10 mouse cellular contexts compared by ENCODE assay signal in the genomic region with DNA sequence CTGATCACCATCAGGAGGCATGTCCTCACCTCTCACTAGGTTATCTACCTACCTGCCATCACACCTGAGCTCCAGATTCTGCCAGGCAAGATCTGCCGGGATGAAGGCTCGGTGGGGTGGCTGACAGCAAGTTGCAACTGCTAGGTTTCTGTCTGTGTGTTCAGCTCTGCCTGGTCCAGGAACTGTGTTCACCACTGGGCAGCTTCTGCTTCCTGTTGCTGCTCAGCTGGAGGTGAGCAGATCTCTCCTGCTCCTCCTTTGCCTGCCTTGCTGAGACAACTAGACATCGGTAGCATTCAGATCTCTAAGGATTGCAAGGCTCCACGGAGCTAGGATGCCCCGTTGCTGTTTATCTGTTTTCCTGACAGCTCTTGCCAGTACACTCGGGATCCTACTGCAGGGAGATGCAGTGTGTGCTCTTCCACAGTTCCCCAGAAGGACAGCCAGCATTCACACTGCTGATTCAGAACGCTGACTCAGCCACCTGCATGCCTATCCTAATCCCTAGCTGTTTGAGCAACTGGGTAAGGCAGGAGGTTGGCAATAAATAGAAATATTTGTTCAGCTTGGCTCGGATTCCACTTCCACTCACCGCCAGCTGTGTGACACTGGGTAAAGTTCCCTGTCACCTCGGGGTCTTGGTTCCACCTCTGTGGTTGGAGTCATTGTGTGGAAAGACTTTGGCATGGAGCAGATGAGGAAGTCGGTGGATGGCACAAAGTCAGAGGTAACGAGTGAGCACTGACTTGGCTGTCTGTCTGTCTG. TPM values are rescaled to one million over a fixed set of nuclear protein-coding genes. Genes with fewer than 3 reads are reported as not detected.
DNase-seq lines count a peak whose midpoint lies in the region; ATAC-seq and TF ChIP-seq lines count a peak whose summit lies in the region.
"Had no signal": no experiment of that assay in that cellular context is flagged by ENCODE, and none has a peak within 500 bp of the region (broad histone marks: within the 10 kb centered on the region; RNA-seq: fewer than 3 reads in every experiment).

No protein-coding gene starts in this region.

- no peaks in the 10 kb centered on the region for H3K4me1 ChIP-seq in intestine, postnatal 0 days (replicated peaks; ENCODE audit: control insufficient read depth, insufficient read depth, low read length)
- peaks cover 11% of the 10 kb centered on the region for H3K4me1 ChIP-seq in midbrain, embryonic 15.5 days

- H3K36me3 ChIP-seq in intestine, postnatal 0 days (ENCODE audit: control insufficient read depth, insufficient read depth): no peaks in the 10 kb centered on the region
- no peaks in the 10 kb centered on the region for H3K36me3 ChIP-seq in splenic B cell, adult 2 months (ENCODE audit: control insufficient read depth, insufficient read depth, low read length, poor library complexity, severe bottlenecking)
- H3K36me3 ChIP-seq in midbrain, embryonic 15.5 days (replicated peaks): no peaks in the 10 kb centered on the region
- H3K36me3 ChIP-seq: midbrain, embryonic 12.5 days had no signal

- no peak overlapping the region for H3K9ac ChIP-seq in intestine, postnatal 0 days (ENCODE audit: low read depth, low read length)
- no peak overlapping the region for H3K9ac ChIP-seq in midbrain, embryonic 15.5 days
- H3K9ac ChIP-seq: midbrain, embryonic 12.5 days had no signal

- peak; percentile 67 for DNase-seq in adrenal gland, adult 2 months
- DNase-seq in adrenal gland, postnatal 4 days (ENCODE audit: low spot score in 2 of 2): no peak
- peak; percentile 82 for DNase-seq in right cerebral cortex, adult 18-20 months
- DNase-seq in right cerebral cortex, postnatal 10 days (ENCODE audit: low spot score in 2 of 2): no peak
- peak; percentile 5 for DNase-seq in splenic B cell, adult 2 months (ENCODE audit: low read depth, low spot score)
- no peak for DNase-seq in cerebellum, postnatal 10 days
- DNase-seq: kidney, adult 8-10 months had no signal

- peak; percentile 23; the same call in 1 of the 2 replicates for ATAC-seq in intestine, postnatal 0 days
- no peak for ATAC-seq in midbrain, embryonic 15.5 days (replicated peaks)

- no peak overlapping the region for H3K27ac ChIP-seq in intestine, postnatal 0 days (ENCODE audit: low read depth, low read length)
- H3K27ac ChIP-seq in midbrain, embryonic 15.5 days: no peak overlapping the region
- H3K27ac ChIP-seq: midbrain, embryonic 12.5 days had no signal

- no peaks in the 10 kb centered on the region for H3K27me3 ChIP-seq in intestine, postnatal 0 days (replicated peaks; ENCODE audit: control insufficient read depth, insufficient read depth, low read length)
- H3K27me3 ChIP-seq in splenic B cell, adult 2 months (ENCODE audit: control insufficient read depth, insufficient read depth, low read length, poor library complexity, severe bottlenecking): no peaks in the 10 kb centered on the region
- H3K27me3 ChIP-seq in midbrain, embryonic 15.5 days (replicated peaks): no peaks in the 10 kb centered on the region
- H3K27me3 ChIP-seq: midbrain, embryonic 12.5 days had no signal

- no peak overlapping the region for H3K4me2 ChIP-seq in intestine, postnatal 0 days (replicated peaks; ENCODE audit: low read depth)
- H3K4me2 ChIP-seq in midbrain, embryonic 15.5 days: no peak overlapping the region
- H3K4me2 ChIP-seq: midbrain, embryonic 12.5 days had no signal

- no peaks in the 10 kb centered on the region for H3K9me3 ChIP-seq in intestine, postnatal 0 days (ENCODE audit: control insufficient read depth)
- no peaks in the 10 kb centered on the region for H3K9me3 ChIP-seq in midbrain, embryonic 15.5 days
- H3K9me3 ChIP-seq: midbrain, embryonic 12.5 days had no signal

- TF ChIP-seq CTCF in intestine, postnatal 0 days (IDR thresholded peaks at IDR 0.05; ENCODE audit: low read depth): no peak

- 37% methylated on average over 12 of the region's 12 CpGs for WGBS in intestine, postnatal 0 days
- WGBS in midbrain, embryonic 15.5 days: 75% methylated on average over 12 of the region's 12 CpGs

- H3K4me3 ChIP-seq in intestine, postnatal 0 days (ENCODE audit: low read depth, low read length): no peak overlapping the region
- no peak overlapping the region for H3K4me3 ChIP-seq in midbrain, embryonic 15.5 days
- H3K4me3 ChIP-seq: midbrain, embryonic 12.5 days had no signal

RNA-seq across cellular contexts. Expression of a gene that starts 29.3 kb away (rescaled TPM):
- 10 to 100 TPM; 17.6 to 22.1 TPM for total RNA-seq in adrenal gland, adult 2 months (2021)
- 16.3 and 16.9 TPM in 2 replicates for polyA plus RNA-seq in adrenal gland, adult 2 months (2012; rRNA removed)
- 10 to 100 TPM; 22.6 to 23.0 TPM for total RNA-seq in adrenal gland, postnatal 4 days (2021)
- polyA plus RNA-seq in intestine, postnatal 0 days (2015; fragmentation: Nextera tagmentation; extraction: Ambion mirVana): 0.44 TPM in 2 replicates
- polyA plus RNA-seq in midbrain, embryonic 15.5 days (2015; fragmentation: Nextera tagmentation; extraction: Ambion mirVana): 0.83 and 0.92 TPM in 2 replicates

Comparison
In these comparisons a context has a peak if more than half of its experiments do, and no peak if none do; other contexts are left out.
1. DNase-seq: peak in adrenal gland, adult 2 months (single experiment), right cerebral cortex, adult 18-20 months (single experiment) and splenic B cell, adult 2 months (single experiment); none in adrenal gland, postnatal 4 days (0 of 2), right cerebral cortex, postnatal 10 days (0 of 2) and cerebellum, postnatal 10 days (0 of 2).